Mouse (Mus musculus): ENCODE measurements around the gene Lrba. TPM values are rescaled to one million over a fixed set of nuclear protein-coding genes. Genes with fewer than 3 reads are reported as not detected.
A peak's percentile ranks its signal among the peaks of the same experiment; 100 is the strongest.

The Lrba gene
- total RNA-seq, 2 experiments from 2014 or later, result 7.5 to 13.4 TPM

DNA sequence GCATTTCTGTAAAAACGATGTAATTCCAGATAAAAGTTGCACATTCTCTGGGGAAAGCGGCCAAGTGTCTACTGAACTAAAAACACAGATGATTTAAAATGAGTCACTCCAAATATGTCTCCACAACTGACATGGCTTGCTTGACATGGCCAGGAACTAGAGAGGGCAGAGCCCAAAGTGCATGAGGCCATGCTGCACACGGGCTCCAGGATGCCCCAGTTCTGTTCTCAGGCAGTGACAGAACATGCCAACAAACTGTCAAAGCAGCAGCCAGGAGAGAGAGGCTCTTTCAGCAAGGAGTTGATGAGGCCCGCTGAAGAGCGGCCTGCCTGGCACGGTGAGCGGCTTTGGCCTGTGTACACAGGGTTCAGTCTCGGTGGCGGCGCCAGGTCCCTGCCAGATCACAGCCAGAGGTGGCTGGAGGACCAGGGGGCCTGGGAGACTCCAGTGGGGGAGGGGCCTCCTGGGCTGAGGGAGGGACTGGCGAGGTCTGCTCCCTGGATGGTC lies 562.4 kb downstream of the Lrba start:
- ATAC-seq (ENCODE audit: poor library complexity, severe bottlenecking), result no peak

DNA sequence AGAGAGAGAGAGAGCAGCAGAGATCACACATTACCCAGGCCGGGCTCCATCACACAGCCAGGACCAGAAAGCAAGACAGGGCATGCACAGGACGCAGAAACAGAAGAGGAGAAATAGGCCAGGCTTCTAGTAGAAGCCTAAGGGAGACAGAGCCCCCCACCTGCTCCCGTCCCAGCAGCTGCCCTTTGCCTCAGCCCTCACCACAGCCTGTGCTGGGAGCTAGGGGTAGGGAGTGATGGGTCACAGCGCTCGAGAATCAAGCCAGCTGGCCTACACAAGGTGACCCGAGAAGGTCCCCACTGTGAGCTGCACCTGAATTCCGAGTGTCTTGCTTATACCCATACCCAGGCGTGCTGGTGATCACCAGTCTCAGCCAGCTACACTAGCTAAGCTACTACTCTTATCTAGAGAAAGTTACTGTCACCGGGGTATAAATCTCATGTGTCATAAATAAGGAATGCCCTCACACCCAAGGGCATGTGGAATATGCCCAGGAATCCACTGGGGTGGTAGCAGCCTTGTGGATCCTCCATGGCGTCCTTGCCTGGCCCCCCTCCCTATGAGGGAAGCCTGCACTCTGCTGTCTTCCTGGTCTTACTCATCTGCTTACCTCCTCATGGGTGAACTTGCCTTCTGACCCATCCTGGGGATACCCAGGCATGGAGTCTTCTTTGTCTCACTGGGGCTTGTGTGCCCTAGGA lies 563.1 kb downstream of the Lrba start:
- no peak for ATAC-seq (ENCODE audit: poor library complexity, severe bottlenecking)

DNA sequence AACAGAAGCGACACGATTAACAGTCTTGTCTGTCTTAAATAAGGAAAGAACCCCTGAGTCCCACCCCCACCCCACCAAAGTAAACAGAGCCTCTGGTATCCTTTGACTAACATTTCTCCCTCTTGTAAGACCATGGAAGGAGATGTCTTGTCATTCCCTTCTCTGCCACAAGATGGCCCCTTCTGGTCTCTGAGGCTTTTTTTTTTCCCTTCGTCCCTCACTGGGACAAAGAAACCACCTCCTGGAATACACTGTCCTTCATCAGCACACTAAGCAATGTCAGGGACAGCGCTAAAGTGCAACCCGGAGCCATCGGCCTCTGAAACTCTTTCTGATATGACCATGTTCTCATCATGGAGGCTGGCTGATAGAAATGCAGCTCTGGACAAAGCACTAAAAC lies 564.2 kb downstream of the Lrba start:
- ATAC-seq (ENCODE audit: poor library complexity, severe bottlenecking), result no peak

DNA sequence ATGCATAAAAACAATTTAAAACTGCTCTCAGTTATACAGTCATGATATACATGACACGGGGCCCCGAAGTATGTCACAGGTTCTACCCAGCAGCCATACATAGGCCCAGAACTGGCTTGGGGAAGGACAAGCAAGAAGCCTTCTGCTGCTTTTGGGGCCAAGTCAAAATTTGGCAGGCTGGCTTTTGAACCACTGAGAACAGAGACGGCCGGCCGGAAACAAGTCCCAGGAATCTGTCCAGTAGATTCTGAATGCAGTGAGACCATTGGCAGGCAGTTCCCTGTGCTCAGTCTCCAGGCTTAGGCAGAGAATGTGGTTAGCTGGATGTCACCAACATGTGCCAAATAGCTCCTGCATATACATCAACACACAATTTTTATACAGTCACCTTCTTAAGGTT lies 565.3 kb downstream of the Lrba start:
- ATAC-seq (ENCODE audit: poor library complexity, severe bottlenecking), result no peak

DNA sequence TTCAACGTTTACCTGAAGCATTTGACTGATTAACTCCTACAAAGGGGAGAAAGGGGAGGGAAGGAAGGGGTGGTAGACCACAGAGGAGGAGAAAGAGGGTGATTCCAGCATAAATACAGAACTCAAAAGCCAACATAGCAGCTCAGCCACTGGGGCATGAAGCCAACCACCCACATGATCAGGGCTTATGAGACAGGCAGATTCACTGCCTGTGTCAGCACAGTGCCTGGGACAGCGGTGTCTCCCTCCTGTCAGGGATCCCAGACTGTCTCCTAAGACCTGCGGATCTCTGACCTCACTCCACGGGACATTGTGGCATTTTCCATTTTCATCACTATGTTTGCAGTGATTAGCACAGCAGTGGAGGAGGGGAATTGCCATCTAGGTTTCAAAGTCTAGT lies 568.8 kb downstream of the Lrba start:
- ATAC-seq (ENCODE audit: poor library complexity, severe bottlenecking), result no peak

DNA sequence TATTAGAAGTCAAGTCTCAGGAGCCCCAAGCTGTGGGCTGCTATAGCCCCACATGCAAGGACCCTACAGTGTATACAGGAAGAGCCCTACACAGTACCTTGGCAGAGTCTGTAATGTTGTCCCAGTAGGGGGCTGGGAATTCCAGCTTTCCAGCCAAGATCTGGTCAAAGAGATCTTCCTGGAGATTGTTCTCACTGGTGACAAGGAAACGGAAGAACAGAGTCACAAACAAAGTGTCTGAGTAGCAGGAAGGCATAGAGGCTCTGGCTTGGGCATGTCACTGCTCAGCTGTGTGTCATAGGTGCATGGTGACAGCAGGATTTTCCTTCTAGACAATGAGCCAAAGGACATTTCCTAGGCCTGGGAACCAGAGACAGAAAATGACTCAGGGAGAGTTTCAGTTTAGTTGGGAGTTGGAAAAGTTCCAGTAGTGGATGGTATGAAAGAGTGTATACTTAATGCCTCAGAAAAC lies 569.3 kb downstream of the Lrba start:
- no peak for ATAC-seq (ENCODE audit: poor library complexity, severe bottlenecking)

DNA sequence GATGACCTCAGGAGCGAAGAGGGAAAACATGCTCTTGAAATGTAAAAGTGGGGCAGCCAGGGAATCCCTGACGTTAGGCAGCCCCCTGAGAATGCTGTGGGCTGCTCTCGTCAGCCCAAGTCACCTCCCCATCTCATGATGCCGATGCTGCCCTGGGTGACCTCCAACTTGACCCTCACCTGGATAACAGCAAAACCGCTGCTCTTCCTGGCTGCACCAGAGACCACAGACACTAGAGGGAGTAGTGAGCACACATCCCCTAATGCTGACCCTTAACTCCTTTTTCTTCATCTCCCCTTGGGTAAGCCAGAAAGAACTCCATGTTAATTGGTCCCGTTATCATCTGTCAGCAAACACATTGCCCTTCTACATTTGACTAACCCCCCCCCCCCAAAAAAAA lies 572.2 kb downstream of the Lrba start:
- ATAC-seq (ENCODE audit: poor library complexity, severe bottlenecking), result peak; percentile 53

DNA sequence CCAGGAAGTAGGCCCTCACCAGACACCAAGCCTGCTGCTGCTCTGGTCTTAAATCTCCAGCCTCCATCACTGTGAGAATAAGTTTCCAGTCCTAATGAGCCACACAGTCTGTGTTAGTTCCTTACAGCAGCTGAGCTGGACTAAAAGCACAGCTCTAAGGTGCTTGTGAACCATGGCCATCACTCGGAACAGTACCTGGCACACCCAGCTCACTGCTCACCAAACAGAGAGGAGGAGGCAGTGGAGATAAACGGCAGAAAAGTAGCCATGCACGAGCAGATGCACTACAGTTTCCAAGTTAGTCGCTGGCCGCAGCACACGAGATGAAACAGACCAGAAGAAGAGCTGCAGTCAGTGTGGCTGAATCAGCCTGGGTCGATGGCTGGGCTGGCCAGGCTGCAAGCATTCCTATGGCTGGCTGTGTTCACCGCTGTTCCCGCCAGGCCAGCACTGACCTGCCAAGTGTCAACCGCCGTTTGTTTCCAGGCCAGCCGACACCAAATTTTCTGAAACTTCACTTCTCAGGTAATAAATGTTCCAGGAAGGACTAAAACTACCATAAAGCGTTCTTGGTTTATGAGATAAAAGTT lies 573.5 kb downstream of the Lrba start:
- ATAC-seq (ENCODE audit: poor library complexity, severe bottlenecking), result no peak

DNA sequence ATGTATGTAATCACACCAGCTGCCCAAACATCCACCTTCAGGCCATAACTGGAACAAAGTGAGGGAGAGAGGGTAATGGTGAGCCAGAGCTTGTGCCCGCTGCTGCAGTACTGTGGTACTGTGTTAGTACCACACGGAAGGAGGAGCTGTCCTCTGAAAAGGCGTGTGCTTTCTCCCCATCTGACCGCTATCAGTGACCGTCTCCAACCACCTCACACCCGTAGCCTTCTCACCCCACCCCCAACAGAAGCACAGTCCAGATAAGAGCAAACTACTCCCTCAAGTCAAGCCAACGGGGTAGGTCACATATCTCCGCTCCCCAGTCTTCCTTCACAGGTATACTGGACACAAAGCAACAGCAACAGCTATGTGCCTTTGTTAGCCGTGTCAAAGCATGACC lies 574.6 kb downstream of the Lrba start:
- peak; percentile 55 for ATAC-seq (ENCODE audit: poor library complexity, severe bottlenecking)

DNA sequence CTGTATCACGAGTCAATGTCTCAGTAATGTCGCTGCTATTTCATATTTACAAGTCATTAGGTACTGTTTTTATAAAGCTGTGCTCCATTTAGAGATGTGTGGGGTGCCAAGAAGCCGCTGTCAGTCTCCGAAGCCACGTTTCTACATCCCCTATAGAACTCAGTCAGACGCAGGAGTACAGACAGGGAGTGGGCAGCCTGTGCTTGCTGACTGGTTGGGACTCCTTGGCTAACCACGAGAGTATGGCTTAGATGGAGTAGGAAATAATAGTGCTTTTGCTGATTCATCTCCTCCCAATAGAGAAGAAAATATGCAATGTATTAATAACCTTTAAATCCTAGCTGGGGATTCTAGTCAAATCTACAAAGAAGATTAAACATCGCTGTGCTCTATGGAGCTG lies 576.4 kb downstream of the Lrba start:
- no peak for ATAC-seq (ENCODE audit: poor library complexity, severe bottlenecking)

DNA sequence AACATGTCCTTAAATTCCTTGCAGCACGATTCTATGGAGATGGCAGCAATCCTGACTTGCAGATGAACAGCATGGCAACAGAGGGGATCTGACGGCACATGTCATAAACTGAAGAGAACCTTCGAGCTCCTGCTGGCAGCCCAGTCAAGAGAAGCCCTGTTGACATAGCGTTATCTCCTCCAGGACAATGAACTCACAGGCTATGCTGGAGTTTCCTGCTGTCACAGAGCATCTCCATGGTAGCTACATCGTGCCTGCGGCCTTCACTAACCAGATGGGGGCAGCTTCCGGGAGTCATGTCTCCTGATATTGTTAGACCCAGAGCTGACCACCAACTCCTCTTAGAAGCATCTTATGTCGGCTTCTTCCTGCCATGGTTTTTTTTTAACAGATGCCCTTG lies 578.3 kb downstream of the Lrba start:
- no peak for ATAC-seq (ENCODE audit: poor library complexity, severe bottlenecking)

DNA sequence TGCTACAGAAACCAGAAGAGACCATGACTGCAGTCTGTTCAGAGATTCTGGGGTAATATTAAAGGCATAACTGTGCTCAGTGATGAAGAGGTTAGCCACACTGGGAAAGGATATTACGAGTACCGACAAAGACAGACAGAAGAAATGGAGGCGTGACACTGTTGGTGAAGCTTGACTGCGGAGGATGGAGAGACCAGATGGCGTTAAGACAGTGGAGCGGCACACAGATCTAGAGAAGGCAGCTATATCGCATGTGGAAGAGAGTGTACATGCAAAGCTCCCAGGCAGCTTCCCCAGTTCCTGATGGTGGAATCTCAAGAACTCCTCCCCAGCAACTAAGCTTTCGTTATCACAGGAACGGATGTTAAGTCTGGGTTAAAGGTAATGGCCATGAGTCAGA lies 579.8 kb downstream of the Lrba start:
- no peak for ATAC-seq (ENCODE audit: poor library complexity, severe bottlenecking)

DNA sequence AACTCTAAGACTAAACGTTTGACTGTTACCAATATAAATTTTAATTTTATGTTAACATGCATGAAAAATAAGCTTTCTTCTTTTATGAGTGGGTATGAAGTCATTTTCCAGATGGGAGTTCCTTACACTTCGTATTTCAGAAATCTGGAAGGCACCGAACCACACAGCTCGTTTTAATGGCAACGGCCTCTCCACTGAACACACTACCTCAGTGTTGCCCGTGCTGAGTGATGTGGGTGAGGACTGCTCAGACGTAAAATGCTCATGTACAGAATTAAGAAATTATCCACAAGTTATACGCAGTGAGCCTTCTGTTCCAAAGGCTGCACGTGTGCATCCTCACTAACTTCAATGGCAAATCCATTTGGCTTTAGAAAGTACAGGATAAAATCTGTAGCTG lies 582.4 kb downstream of the Lrba start:
- no peak for ATAC-seq (ENCODE audit: poor library complexity, severe bottlenecking)

DNA sequence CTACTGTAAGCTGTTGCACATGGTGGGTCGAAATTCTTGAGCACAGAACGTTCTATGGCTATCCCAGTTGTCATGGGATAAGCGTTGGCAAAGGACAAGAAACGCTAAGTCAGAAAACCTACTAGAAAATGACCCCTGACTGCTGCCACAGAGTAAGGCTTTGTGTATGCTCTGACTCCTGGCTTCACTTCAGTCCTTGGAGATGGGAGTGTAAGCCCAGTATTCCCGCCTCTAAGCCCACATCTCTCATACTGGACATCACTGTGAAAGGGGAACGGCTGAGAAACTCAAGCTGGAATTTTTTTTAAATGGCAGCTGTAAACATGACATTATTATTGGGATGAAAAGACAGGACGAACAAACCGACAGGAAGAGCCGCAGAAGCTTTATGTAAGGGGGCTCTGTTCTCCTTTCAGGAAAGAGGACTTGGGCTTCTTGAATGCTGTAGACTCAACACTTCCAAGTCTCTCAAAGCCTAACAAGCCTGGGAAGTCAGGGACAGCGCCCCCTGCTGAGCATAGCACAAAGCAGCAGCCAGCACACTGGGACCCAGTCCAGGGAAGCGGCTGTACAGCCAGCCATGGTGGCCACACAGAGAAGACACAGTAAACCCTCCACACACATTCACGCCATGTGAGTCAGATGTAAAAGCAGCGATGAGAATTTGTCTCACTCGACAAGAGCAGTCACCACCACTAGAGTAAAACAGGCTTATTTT lies 583.4 kb downstream of the Lrba start:
- ATAC-seq (ENCODE audit: poor library complexity, severe bottlenecking), result no peak

DNA sequence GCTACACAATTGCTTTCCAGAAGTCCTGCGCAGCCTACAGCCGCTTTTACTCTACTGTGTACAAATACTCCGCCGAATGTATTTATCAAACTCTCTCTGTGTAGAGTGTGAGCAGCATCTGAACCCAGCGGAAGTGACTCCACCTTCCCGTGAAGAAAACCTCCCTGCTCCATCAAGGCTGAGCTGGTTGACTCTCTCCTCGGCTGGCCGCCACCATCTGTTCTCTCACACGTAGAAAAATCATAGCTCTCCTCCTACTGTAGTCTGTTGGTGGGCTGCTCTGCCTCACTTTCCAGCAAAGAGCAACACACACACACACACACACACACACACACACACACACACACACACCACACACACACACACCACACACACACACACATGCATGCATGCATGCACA lies 584.7 kb downstream of the Lrba start:
- ATAC-seq (ENCODE audit: poor library complexity, severe bottlenecking), result no peak

DNA sequence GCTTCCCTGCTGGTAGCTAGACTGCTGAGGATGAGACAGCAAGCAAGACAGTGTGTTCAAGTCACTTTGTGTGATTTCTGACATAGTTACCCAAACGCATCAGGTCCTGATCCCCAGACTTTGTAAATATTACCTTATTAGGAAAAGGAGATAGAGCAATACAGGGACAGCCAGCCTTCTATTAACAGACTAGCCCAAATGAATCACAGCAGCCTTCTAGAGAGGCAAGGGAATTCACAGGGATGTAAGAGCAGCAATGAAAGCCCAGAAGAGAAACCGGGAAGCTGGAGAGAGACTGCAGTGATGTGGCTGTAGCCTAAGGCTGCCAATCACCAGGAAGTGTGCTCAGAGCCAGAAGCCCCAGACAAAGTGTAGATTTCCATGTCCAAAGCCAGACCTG lies 585.2 kb downstream of the Lrba start:
- no peak for ATAC-seq (ENCODE audit: poor library complexity, severe bottlenecking)

DNA sequence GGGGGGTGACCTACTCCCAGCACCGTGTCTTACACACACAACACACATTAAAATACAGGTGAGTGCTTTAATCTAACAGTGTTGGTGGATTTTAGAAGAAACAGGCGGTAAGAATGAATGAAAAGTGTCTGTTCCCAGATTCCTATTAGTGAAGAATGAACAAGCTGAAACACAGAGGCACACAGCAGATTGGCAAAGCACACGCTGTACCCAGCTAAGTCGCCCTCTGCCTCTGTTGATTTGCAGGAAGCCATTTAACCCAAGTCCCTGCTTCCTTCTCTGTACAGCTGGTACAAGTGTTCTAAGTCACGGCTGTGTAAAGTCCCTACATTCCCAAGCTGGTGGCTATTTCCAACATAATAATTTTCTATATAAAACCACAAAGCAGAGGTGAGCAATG lies 586.4 kb downstream of the Lrba start:
- ATAC-seq (ENCODE audit: poor library complexity, severe bottlenecking), result no peak

DNA sequence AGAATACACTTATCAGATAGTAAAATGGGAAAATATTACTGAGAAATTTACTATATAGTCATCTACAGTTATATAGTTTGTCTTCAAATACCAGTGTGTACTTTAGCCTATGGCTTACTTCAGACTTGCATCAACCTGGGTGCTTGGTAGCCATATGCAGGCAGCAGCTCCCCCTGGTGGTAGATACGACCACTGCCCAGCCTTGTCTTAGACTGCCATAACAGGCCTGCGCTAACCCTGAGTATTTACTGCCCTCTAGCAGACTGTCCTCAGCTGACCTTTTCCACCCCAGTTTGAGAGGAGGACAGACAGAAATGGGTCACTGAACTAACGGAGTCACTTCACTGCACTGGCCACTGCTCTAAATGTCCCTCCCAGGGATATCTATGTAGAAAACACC lies 588.2 kb downstream of the Lrba start:
- ATAC-seq (ENCODE audit: poor library complexity, severe bottlenecking), result peak; percentile 95

DNA sequence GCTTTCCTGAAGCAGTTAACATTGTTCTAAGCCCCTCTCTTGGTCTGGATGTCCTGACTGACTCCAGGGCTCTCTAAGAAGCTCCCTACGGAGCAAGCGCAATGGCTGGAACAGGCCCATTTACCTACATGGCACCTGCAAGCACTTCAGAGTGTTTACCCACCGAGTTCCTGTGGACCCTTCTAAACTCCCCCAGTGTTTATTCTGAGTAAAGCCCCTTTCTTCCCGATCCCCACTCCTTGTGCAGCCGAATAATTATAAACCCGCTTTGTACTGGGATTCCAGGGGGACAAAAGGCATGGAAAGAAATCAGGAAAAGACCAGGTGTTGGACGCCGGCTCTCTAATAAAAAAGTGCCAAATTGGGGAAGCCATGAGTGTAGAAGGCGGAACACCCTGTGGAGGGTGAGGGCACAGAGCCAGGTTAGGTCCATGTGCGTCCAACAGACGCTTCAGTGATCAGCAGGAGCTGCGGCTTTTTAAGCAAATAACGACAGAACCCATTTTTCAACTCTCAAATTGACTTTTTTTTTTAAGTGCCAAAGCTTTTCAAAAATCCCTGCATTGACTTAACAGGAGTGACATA lies 593.6 kb downstream of the Lrba start:
- no peak for ATAC-seq (ENCODE audit: poor library complexity, severe bottlenecking)

DNA sequence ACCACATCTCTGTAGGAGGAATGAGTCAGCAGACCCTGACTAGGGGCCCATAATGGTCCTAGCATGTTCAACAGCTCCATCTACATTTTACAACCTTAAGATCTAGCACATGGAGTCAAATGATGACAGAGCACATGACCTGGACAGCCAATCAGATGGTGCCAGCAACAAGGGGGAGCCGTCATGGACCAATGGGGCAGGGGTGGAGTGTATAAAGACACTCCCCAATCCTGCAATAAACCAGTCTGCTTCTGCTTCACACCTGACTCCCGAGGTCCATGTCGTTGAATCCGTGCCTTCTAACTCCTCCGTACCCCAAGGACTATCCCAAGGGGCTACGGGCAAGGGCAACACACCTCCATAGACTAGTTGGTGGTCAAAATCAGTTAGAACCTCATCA lies 594.9 kb downstream of the Lrba start:
- no peak for ATAC-seq (ENCODE audit: poor library complexity, severe bottlenecking)

DNA sequence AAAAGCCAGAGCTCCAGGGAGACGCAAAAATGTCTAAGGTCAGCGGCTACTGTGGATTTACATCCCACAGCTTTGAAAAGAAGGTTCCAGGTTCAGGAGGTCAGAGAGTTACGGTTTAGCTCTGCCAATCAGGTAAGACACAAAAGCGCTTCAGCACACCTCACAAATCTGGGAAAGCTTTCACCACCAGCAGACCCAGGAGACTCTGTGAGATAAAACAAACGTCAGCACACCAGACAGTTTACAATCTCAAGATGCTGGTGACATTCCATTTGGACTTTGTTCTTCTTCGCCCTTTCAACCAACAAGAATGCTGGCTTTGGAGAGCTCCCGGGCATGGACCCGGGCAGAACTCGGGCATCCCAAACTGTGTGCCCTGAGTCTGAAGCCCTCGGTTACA lies 595.9 kb downstream of the Lrba start:
- ATAC-seq (ENCODE audit: poor library complexity, severe bottlenecking), result no peak

DNA sequence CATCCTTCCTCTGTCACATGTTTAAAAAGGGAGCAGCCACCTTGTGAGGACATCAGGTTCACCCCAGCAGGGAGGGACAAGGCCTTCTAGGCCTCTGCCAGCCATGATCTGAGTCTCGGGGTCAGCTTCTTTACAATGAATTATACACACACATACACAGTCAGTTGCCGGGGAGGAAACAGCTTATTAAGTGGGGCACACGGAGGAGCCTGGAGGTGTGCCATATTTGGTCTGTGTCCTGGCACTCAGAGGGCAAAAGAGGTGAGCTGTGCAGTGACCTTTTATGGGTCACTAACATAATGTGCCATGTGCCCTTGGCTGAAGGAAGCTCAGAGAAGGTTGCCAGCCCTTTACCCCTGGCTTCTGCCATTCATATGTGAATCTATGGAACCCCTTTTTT lies 596.9 kb downstream of the Lrba start:
- ATAC-seq (ENCODE audit: poor library complexity, severe bottlenecking), result no peak

All from megakaryocyte, adult 5-6 weeks (primary cell).